Mouse (Mus musculus): Measurements from ENCODE around the gene Snap47. TPM values are rescaled to one million over a fixed set of nuclear protein-coding genes. Genes with fewer than 3 reads are reported as not detected.
"Not testable (repeated sequence)": the region's sequence is repeated elsewhere in the genome, so short reads cannot be mapped to it uniquely, and the experiment has no call there.

Snap47 gene
- polyA plus RNA-seq, 1 experiment = 397 TPM

GRCm38 (mm10) chr11:59389617-59390016 lies 61.4 kb downstream of the Snap47 start:
- WGBS = 80% methylated on average over 4 of the region's 4 CpGs
- Histone ChIP-seq H3K4me1 (ENCODE audit: control insufficient read depth, insufficient read depth, low read length) (peaks cover 8% of the 10 kb centered on the region; the same call in 1 of the 2 replicates), H3K4me3 (ENCODE audit: insufficient read depth, low read depth, low read length) (no peak overlapping the region), H3K27ac (ENCODE audit: insufficient read depth, low read depth, low read length) (no peak overlapping the region)
- TF ChIP-seq POLR2A (IDR thresholded peaks at IDR 0.05; ENCODE audit: insufficient read depth, low read depth, low read length) (no peak), CTCF (IDR thresholded peaks at IDR 0.05; ENCODE audit: insufficient read depth, low read depth, low read length) (no peak)

DNA sequence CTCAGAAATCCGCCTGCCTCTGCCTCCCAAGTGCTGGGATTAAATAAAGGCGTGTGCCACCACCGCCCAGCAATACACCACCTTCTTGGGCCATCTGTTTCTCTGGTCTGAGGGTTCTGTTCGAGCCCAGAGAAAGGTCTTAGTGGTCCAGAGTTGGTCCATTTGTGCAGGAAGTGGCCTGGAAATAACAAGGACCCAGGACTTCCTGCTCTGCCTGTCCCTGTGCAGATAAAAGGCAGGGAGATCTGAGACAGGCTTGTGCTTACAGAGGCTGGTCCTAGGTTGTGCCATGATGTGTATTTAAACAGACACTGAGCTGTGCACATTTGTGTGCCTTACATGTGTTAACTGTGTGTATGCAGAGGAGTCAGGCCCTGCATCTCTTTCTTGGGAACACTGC lies 62.2 kb downstream of the Snap47 start:
- H3K4me3 ChIP-seq (ENCODE audit: insufficient read depth, low read depth, low read length) = no peak overlapping the region
- WGBS = 92% methylated on average over 4 of the region's 4 CpGs
- no peak overlapping the region for H3K27ac ChIP-seq (ENCODE audit: insufficient read depth, low read depth, low read length)
- TF ChIP-seq POLR2A (IDR thresholded peaks at IDR 0.05; ENCODE audit: insufficient read depth, low read depth, low read length) = no peak
- TF ChIP-seq CTCF (IDR thresholded peaks at IDR 0.05; ENCODE audit: insufficient read depth, low read depth, low read length) = no peak
- H3K4me1 ChIP-seq (ENCODE audit: control insufficient read depth, insufficient read depth, low read length) = peaks cover 8% of the 10 kb centered on the region; the same call in 1 of the 2 replicates

- TF ChIP-seq POLR2A (IDR thresholded peaks at IDR 0.05; ENCODE audit: insufficient read depth, low read depth, low read length) (no peak), CTCF (IDR thresholded peaks at IDR 0.05; ENCODE audit: insufficient read depth, low read depth, low read length) (no peak)
- Histone ChIP-seq H3K4me1 (ENCODE audit: control insufficient read depth, insufficient read depth, low read length) (0 out of 2 replicates have a peak, but pooled peaks cover 2% of the 10 kb centered on the region), H3K4me3 (ENCODE audit: insufficient read depth, low read depth, low read length) (no peak overlapping the region), H3K27ac (ENCODE audit: insufficient read depth, low read depth, low read length) (no peak overlapping the region)
- 72% methylated on average over 4 of the region's 4 CpGs for WGBS
These were observed 63.5 kb downstream of the Snap47 start for GRCm38 (mm10) chr11:59387471-59387870.

DNA sequence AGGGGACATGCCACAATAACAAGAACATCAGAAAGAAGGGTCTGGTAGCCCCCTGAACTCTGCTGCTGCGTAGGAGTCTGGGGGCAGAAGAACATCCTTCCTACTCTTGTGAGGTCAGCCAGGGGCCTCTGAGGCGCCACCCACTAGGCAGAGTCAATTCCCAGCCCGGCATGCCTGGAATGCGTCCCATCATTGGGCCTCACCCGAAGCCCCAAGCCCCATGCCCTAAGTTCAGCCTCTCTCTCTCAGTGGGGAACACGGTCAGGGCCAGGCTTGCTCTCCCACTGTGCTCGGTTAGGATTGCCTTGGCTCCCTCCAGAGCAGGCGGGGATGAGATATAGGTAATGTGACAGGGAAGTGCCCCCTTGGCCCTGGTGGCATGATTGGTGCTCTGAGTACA lies 65.9 kb downstream of the Snap47 start:
- H3K4me1 ChIP-seq (ENCODE audit: control insufficient read depth, insufficient read depth, low read length) = no peaks in the 10 kb centered on the region
- no peak overlapping the region for H3K4me3 ChIP-seq (ENCODE audit: insufficient read depth, low read depth, low read length)
- 63% methylated on average over 8 of the region's 8 CpGs for WGBS
- TF ChIP-seq CTCF (IDR thresholded peaks at IDR 0.05; ENCODE audit: insufficient read depth, low read depth, low read length) = no peak
- no peak for TF ChIP-seq POLR2A (IDR thresholded peaks at IDR 0.05; ENCODE audit: insufficient read depth, low read depth, low read length)
- no peak overlapping the region for H3K27ac ChIP-seq (ENCODE audit: insufficient read depth, low read depth, low read length)

DNA sequence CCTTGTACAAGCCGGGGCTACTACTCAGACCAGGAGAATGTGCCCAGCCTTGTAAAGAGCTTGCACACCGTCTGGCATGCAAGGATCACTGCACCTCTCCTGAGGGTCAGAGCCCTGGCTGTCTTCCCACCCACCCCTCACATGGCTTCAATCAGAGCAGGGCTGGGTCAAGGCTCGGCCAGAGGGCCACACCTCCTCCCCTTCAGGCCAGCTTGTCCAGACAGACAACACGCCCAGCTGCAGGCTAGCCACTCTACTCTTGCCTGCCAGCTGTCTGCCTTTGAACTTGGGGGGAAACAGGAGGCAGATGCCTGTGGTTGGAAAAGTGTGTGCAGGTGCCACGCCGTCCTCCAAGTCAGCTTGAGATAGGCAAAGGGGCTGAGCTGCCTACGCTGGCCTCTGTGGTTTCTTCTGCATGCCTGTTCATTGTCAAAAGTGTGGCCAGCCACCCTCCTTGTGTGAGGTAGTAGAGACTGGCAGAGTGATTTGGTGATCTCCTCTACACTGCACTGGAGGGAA lies 66.5 kb downstream of the Snap47 start:
- WGBS = 65% methylated on average over 7 of the region's 7 CpGs
- Histone ChIP-seq H3K4me1 (ENCODE audit: control insufficient read depth, insufficient read depth, low read length) (no peaks in the 10 kb centered on the region), H3K4me3 (ENCODE audit: insufficient read depth, low read depth, low read length) (no peak overlapping the region), H3K27ac (ENCODE audit: insufficient read depth, low read depth, low read length) (no peak overlapping the region)
- no peak for TF ChIP-seq POLR2A (IDR thresholded peaks at IDR 0.05; ENCODE audit: insufficient read depth, low read depth, low read length)
- no peak for TF ChIP-seq CTCF (IDR thresholded peaks at IDR 0.05; ENCODE audit: insufficient read depth, low read depth, low read length)

DNA sequence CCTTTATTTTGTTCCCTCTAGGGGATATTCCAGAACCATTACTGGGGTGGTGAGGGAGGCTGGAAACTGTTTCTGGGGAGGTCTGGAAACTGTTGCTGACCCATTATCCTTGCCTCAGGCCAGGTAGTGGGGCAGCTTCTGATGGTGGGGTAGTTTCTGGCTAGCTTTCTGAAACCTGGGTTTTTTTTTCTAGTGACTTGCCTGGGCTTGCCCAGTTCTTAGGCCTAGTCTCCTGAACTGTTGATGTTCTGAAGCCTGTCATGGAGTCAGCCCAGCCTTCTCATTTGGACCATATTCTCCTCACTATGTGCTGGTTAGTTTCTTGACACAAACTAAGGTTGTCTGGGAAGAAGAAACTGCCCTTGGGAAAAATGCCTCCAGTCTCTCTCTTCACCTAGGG lies 71.4 kb downstream of the Snap47 start:
- Histone ChIP-seq H3K27ac (ENCODE audit: insufficient read depth, low read depth, low read length) (no peak overlapping the region), H3K4me1 (ENCODE audit: control insufficient read depth, insufficient read depth, low read length) (no peaks in the 10 kb centered on the region)
- no peak for TF ChIP-seq CTCF (IDR thresholded peaks at IDR 0.05; ENCODE audit: insufficient read depth, low read depth, low read length)
- no peak for TF ChIP-seq POLR2A (IDR thresholded peaks at IDR 0.05; ENCODE audit: insufficient read depth, low read depth, low read length)

DNA sequence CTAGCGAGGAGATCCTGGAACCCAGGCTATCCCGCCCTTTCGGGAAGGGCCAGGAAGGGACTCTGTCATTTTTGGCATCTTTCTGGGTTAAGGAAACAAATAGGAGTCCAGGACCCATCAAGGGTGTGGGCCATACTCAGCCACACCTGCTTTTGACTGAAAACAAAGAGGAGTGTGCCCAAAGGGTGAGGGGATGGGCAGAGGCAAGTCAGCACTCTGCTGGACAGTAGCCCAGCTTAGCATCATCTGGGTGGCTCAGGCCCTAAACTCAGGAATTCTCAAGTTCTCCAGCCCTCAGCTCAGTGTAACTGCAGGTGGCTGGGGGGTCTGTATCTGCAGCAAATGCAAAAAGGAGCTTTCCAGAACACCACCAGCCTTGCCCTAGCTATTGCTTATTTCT lies 73.0 kb downstream of the Snap47 start:
- Histone ChIP-seq H3K4me3 (ENCODE audit: insufficient read depth, low read depth, low read length) (no peak overlapping the region), H3K4me1 (ENCODE audit: control insufficient read depth, insufficient read depth, low read length) (no peaks in the 10 kb centered on the region), H3K27ac (ENCODE audit: insufficient read depth, low read depth, low read length) (no peak overlapping the region)
- TF ChIP-seq POLR2A (IDR thresholded peaks at IDR 0.05; ENCODE audit: insufficient read depth, low read depth, low read length) = no peak
- TF ChIP-seq CTCF (IDR thresholded peaks at IDR 0.05; ENCODE audit: insufficient read depth, low read depth, low read length) = no peak
- 89% methylated on average over 3 of the region's 3 CpGs for WGBS

More for the DNA sequence above, 71.4 kb downstream of the Snap47 start:
- H3K4me3 ChIP-seq (ENCODE audit: insufficient read depth, low read depth, low read length) = no peak overlapping the region

GRCm38 (mm10) chr11:59375475-59375874 lies 75.5 kb downstream of the Snap47 start, which contains the start of gene Prss38:
Prss38 (minus strand) TSS chr11:59375657.
- 86% methylated on average over 16 of the region's 16 CpGs for WGBS
- Histone ChIP-seq H3K4me1 (ENCODE audit: control insufficient read depth, insufficient read depth, low read length) (no peaks in the 10 kb centered on the region), H3K4me3 (ENCODE audit: insufficient read depth, low read depth, low read length) (no peak within 1 kb of the TSS), H3K27ac (ENCODE audit: insufficient read depth, low read depth, low read length) (no peak within 1 kb of the TSS)
- TF ChIP-seq POLR2A (IDR thresholded peaks at IDR 0.05; ENCODE audit: insufficient read depth, low read depth, low read length) = no peak
- no peak for TF ChIP-seq CTCF (IDR thresholded peaks at IDR 0.05; ENCODE audit: insufficient read depth, low read depth, low read length)

DNA sequence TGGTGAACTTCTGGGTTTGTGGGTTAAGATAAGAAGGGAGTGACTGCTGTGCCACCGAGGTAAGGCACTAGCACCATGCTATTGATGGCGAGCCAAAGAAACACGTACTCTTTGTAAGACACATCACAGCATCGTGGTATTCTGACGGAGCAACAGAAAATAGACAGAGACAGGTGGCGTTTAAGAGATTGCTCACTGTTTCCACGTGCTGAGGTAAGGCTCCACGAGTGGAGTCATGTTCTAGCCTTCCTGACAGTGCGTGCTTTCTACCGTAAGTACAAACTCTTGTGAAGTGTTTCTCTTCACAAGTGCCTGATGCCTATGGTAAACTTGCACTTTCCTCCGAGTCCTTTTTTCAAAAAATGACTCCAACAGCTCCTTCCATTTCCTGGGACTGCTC lies 81.1 kb downstream of the Snap47 start:
- no peak overlapping the region for H3K4me3 ChIP-seq (ENCODE audit: insufficient read depth, low read depth, low read length)
- H3K27ac ChIP-seq (ENCODE audit: insufficient read depth, low read depth, low read length) = no peak overlapping the region
- TF ChIP-seq POLR2A (IDR thresholded peaks at IDR 0.05; ENCODE audit: insufficient read depth, low read depth, low read length) = no peak
- TF ChIP-seq CTCF (IDR thresholded peaks at IDR 0.05; ENCODE audit: insufficient read depth, low read depth, low read length) = no peak
- WGBS = 83% methylated on average over 11 of the region's 11 CpGs
- peaks cover 11% of the 10 kb centered on the region for H3K4me1 ChIP-seq (ENCODE audit: control insufficient read depth, insufficient read depth, low read length)

GRCm38 (mm10) chr11:59367955-59368354 lies 83.0 kb downstream of the Snap47 start:
- H3K4me1 ChIP-seq (ENCODE audit: control insufficient read depth, insufficient read depth, low read length) = peaks cover 16% of the 10 kb centered on the region
- not testable (repeated sequence) for H3K27ac ChIP-seq (ENCODE audit: insufficient read depth, low read depth, low read length); H3K4me3 ChIP-seq (ENCODE audit: insufficient read depth, low read depth, low read length)
- WGBS = 94% methylated on average over 4 of the region's 4 CpGs
